Mouse (Mus musculus) forebrain, embryonic 11.5 days (tissue): ENCODE data around the gene 1700001O22Rik. TPM values are rescaled to one million over a fixed set of nuclear protein-coding genes. Genes with fewer than 3 reads are reported as not detected.

Experiments
- ATAC-seq: fragments of 200-750 bp; cut with Nextera tagmentation; replicated peaks from 2 replicates; pipeline ENCODE4 v1.8.0; 2017; ENCODE audit warnings: moderate TSS enrichment; ENCODE audit not compliant: low FRiP score
- DNase-seq: peaks from one replicate; pipeline ENCODE4 v3.0.0-alpha.2; 2017; ENCODE audit warnings: low spot score
- H3K27ac ChIP-seq: fragments of 300-500 bp; sonication (generic); 2 replicates; pipeline ENCODE4 v1.5.1; 2014; ENCODE audit warnings: low read depth, low read length
- H3K27me3 ChIP-seq: fragments of 300-500 bp; sonication (generic); 2 replicates; pipeline ENCODE4 v1.6.1; 2014; ENCODE audit warnings: mild to moderate bottlenecking, low read length, mixed read lengths; ENCODE audit not compliant: control insufficient read depth, insufficient read depth
- H3K36me3 ChIP-seq: fragments of 300-500 bp; sonication (generic); 2 replicates; pipeline ENCODE4 v1.6.1; 2014; ENCODE audit warnings: mild to moderate bottlenecking, low read length, moderate library complexity, mixed read lengths; ENCODE audit not compliant: control insufficient read depth, insufficient read depth
- H3K4me1 ChIP-seq: fragments of 300-500 bp; sonication (generic); replicated peaks from 2 replicates; pipeline ENCODE4 v1.6.1; 2014; ENCODE audit warnings: low read length, mixed read lengths; ENCODE audit not compliant: control insufficient read depth, insufficient read depth
- H3K4me2 ChIP-seq: fragments of 300-500 bp; sonication (generic); 2 replicates; pipeline ENCODE4 v1.6.1; 2014; ENCODE audit warnings: low read depth, mild to moderate bottlenecking, low read length, moderate library complexity, mixed read lengths; ENCODE audit not compliant: severe bottlenecking
- H3K4me3 ChIP-seq: fragments of 300-500 bp; sonication (generic); 2 replicates; pipeline ENCODE4 v1.5.1; 2014; ENCODE audit warnings: low read depth, low read length
- H3K9ac ChIP-seq: fragments of 300-500 bp; sonication (generic); 2 replicates; pipeline ENCODE4 v1.6.1; 2014; ENCODE audit warnings: low read length
- H3K9me3 ChIP-seq: fragments of 300-500 bp; sonication (generic); 2 replicates; pipeline ENCODE4 v1.6.1; 2016; ENCODE audit warnings: low read length, mixed read lengths; ENCODE audit not compliant: control insufficient read depth
- WGBS: fragments of 180-500 bp; shearing (Covaris S2); extraction: QIAGEN DNeasy Blood & Tissue Kit; methylation state at CpG from one replicate; pipeline ENCODE4 v1.1.7; 2014; 5-methylcytosine and 5-hydroxymethylcytosine counted together
- polyA plus RNA-seq: library from polyadenylated mRNA; unstranded; fragments of >200 nt; fragmentation: Nextera tagmentation; extraction: Ambion mirVana; gene quantifications from 2 replicates; pipeline ENCODE4 v1.2.1, GENCODE M21; 2014

1700001O22Rik gene
- polyA plus RNA-seq, 1 experiment from 2014 or later, result 4.6 TPM

GRCm38 (mm10) chr2:30795271-30795888 is 8.1 kb downstream of the 1700001O22Rik start:
- Histone ChIP-seq H3K4me3 (peak overlapping the region; percentile 32; the same call in 1 of the 2 replicates), H3K9ac (peak overlapping the region; percentile 68; the same call in 1 of the 2 replicates), H3K36me3 (no peaks in the 10 kb centered on the region), H3K27me3 (peaks cover 2% of the 10 kb centered on the region; the same call in 1 of the 2 replicates), H3K4me2 (peak overlapping the region; percentile 67; the same call in 1 of the 2 replicates), H3K27ac (no peak overlapping the region), H3K9me3 (no peaks in the 10 kb centered on the region), H3K4me1 (peaks cover 15% of the 10 kb centered on the region)
- ATAC-seq (no peak), DNase-seq (no peak)
- 62% methylated on average over 7 of the region's 7 CpGs for WGBS

DNA sequence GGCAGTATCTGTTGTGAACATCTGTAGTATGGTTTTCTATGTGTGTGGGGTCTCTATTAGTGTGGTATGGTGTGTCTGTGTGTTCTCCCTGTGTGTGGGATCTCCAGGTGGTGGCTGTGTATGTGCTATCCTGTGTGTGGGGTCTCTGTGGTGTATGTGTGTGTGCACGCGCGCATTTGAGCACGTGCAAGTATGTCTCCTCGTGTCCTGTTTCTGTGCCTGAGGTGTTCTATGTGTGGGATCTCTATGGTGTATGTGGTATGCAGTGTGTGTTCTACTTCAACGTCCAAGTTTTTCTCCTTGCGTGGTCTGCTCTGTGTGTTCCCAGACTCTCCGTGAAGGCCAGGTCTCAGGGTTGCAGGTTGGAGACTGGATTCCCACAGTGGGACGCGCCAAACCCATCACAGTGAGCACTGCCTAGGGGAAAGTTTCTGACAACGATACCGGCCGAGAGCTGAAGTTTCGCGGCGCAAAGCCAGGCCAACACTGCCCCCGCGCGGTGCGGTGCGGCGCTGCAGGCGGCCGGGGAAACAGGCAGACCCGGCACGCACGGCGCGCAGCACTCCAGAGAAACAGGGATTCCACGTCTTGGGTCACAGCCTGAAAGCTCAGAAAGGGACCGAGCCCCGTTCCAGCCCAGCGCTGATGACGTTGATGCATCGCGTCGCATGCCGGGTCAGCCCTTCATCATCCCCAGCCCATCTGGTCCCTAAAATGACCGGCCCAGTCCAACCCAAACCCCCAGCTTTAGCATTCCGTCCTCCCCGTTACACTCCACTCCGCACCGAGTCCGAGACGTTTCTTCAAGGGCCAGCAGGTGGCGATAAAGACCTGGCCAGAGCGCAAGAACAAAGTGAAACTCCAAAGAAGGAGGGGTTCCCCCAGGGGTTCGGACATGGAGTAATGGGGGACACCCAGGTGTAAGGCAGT is 9.0 kb downstream of the 1700001O22Rik start:
- ATAC-seq, result peak; percentile 76
- H3K27ac ChIP-seq, result peak overlapping the region; percentile 71

GRCm38 (mm10) chr2:30792061-30792460 is 11.4 kb downstream of the 1700001O22Rik start:
- peaks cover 18% of the 10 kb centered on the region for H3K4me1 ChIP-seq
- H3K9ac ChIP-seq, result no peak overlapping the region
- WGBS, result 89% methylated on average over 7 of the region's 7 CpGs
- H3K9me3 ChIP-seq, result no peaks in the 10 kb centered on the region
- no peaks in the 10 kb centered on the region for H3K36me3 ChIP-seq
- no peak for DNase-seq
- no peak overlapping the region for H3K27ac ChIP-seq
- H3K4me2 ChIP-seq, result no peak overlapping the region
- no peak overlapping the region for H3K4me3 ChIP-seq
- H3K27me3 ChIP-seq, result no peaks in the 10 kb centered on the region
- ATAC-seq, result no peak

More for the DNA sequence above, 9.0 kb downstream of the 1700001O22Rik start:
- Histone ChIP-seq H3K27me3 (no peaks in the 10 kb centered on the region), H3K4me2 (peak overlapping the region; percentile 67), H3K4me1 (peaks cover 15% of the 10 kb centered on the region), H3K4me3 (peak overlapping the region; percentile 32), H3K36me3 (no peaks in the 10 kb centered on the region), H3K9me3 (no peaks in the 10 kb centered on the region), H3K9ac (peak overlapping the region; percentile 68)
- 6% methylated on average over 48 of the region's 48 CpGs for WGBS
- DNase-seq, result peak; percentile 98

DNA sequence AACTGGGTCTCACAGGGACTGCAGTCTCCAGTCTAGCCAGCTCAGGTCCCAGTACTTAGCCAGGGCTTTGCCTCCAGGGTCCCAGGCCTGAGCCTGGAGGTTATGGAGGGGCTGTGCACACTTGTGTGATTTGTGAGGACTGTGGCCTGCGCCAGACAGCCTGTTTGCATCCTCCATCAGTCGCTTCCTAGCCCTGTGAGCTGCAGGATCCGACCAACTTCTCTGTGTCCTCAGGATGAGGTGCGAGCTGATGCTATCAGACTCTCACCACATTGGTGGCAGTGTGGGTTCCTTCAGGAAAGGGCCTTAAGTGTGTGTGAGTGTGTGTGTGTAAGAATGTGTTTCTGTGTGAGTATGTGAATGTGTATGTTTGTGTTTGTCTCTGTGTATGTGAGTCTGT is 16.0 kb downstream of the 1700001O22Rik start:
- Histone ChIP-seq H3K27me3 (no peaks in the 10 kb centered on the region), H3K4me3 (no peak overlapping the region), H3K4me1 (peaks cover 23% of the 10 kb centered on the region), H3K27ac (peak overlapping the region; percentile 59), H3K9ac (peak overlapping the region; percentile 35), H3K36me3 (no peaks in the 10 kb centered on the region), H3K4me2 (0 out of 2 replicates have a peak overlapping the region, but pooled peaks have one; percentile 5), H3K9me3 (no peaks in the 10 kb centered on the region)
- WGBS, result 60% methylated on average over 4 of the region's 4 CpGs
- ATAC-seq, result no peak
- DNase-seq, result no peak

DNA sequence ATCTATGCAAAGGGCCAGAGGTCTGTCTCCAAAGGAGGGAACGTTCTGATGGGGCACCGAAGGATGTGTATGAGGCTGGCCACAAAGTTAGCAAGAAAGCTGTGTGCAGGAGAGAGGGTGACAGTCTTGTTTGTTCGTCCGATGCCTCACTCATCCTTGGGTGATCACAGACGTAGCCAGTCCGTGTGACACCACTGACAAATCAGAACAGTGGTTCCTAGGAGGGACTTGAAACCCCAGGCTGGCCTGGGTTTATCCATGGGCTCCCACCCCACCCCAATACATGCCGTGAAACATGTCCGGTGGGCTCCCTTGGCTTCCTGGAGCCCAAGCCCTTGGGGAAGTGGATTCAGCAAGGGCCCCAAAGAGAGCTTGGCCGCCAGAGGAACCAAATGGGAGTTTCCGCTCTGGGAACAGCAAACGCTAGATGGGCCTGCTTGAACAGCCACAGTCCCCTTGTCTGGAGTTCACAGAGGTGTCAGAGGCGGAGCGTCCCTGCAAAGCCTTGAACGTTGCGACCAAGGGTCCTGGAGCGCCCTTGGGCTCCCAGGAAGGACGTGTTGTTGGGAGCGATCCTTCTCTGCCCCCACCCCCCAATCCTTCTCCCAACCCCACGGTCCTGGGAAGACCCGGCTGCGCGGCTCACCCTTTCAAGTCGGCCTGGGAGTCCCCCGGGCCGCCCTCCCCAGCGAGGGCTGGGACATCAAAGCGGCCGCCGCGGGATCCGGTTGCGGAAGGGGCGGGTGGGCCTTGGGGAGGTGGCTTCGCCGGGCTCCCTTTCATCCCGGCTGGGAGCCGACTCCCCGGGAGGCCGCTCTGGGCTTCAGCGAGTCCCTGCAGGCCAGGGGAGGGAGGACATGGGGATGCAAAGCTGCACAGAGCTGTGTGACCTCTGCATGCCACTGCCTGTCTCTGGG is 19.1 kb downstream of the 1700001O22Rik start:
- ATAC-seq, result peak; percentile 55
- peak overlapping the region; percentile 47 for H3K4me2 ChIP-seq
- DNase-seq, result peak; percentile 77
- peaks cover 24% of the 10 kb centered on the region for H3K4me1 ChIP-seq
- H3K27me3 ChIP-seq, result no peaks in the 10 kb centered on the region
- H3K4me3 ChIP-seq, result peak overlapping the region; percentile 9; the same call in 1 of the 2 replicates
- 12% methylated on average over 36 of the region's 40 CpGs for WGBS
- H3K36me3 ChIP-seq, result no peaks in the 10 kb centered on the region
- H3K9me3 ChIP-seq, result no peaks in the 10 kb centered on the region
- H3K27ac ChIP-seq, result peak overlapping the region; percentile 77
- peak overlapping the region; percentile 56 for H3K9ac ChIP-seq

- H3K36me3 ChIP-seq, result no peaks in the 10 kb centered on the region
- peak overlapping the region; percentile 2 for H3K27ac ChIP-seq
- H3K4me3 ChIP-seq, result no peak overlapping the region
- DNase-seq (peak; percentile 83), ATAC-seq (peak; percentile 42)
- peaks cover 28% of the 10 kb centered on the region for H3K4me1 ChIP-seq
- H3K9me3 ChIP-seq, result no peaks in the 10 kb centered on the region
- no peaks in the 10 kb centered on the region for H3K27me3 ChIP-seq
- 2% methylated on average over 12 of the region's 13 CpGs for WGBS
- H3K4me2 ChIP-seq, result peak overlapping the region; percentile 47; the same call in 1 of the 2 replicates
- H3K9ac ChIP-seq, result peak overlapping the region; percentile 41
These were observed 20.1 kb downstream of the 1700001O22Rik start for GRCm38 (mm10) chr2:30783346-30783745.

GRCm38 (mm10) chr2:30782312-30783290 is 20.9 kb downstream of the 1700001O22Rik start:
- peak; percentile 21 for ATAC-seq
- Histone ChIP-seq H3K4me2 (peak overlapping the region; percentile 47; the same call in 1 of the 2 replicates), H3K36me3 (no peaks in the 10 kb centered on the region), H3K9me3 (no peaks in the 10 kb centered on the region), H3K9ac (peak overlapping the region; percentile 41), H3K27me3 (no peaks in the 10 kb centered on the region), H3K4me3 (no peak overlapping the region), H3K4me1 (peaks cover 28% of the 10 kb centered on the region), H3K27ac (peak overlapping the region; percentile 2)
- DNase-seq, result no peak
- WGBS, result 83% methylated on average over 8 of the region's 8 CpGs
